Comparison of ENCODE assay signal across 8 mouse cellular contexts in the genomic region with DNA sequence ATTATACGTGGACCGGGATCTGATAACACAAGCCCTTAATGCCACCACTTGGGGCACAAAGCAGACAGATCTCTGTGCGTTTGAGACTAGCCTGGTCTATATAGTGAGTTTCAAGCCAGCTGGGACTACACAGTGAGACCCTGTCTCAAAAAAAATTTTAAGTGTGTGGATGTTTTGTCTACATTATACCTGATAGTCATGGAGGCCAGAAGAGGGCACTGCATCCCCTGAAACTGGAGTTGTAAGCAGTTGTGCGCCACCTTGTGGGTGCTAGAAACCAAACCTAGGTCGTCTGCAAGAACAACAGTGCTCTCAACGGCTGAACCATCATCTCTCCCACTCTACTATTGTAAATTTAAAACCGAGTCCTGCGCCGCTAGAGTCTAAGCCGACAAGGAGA. TPM values are rescaled to one million over a fixed set of nuclear protein-coding genes. Genes with fewer than 3 reads are reported as not detected.
DNase-seq lines count a peak whose midpoint lies in the region; ATAC-seq and TF ChIP-seq lines count a peak whose summit lies in the region.

No protein-coding gene starts in this region.

- no peaks in the 10 kb centered on the region for H3K36me3 ChIP-seq in forebrain, embryonic 14.5 days (ENCODE audit: control insufficient read depth, insufficient read depth, low read length)
- H3K36me3 ChIP-seq in hindbrain, embryonic 13.5 days = no peaks in the 10 kb centered on the region

- TF ChIP-seq POLR2A in cerebellum, adult 2 months (IDR thresholded peaks at IDR 0.05; ENCODE audit: borderline replicate concordance, insufficient read depth, low read length) = no peak

- ATAC-seq in forebrain, embryonic 14.5 days = peak; percentile 73
- ATAC-seq in hindbrain, embryonic 13.5 days (ENCODE audit: low FRiP score) = peak; percentile 79

- H3K4me3 ChIP-seq in cerebellum, adult 2 months (replicated peaks; ENCODE audit: insufficient read depth, low read depth, low read length) = no peak overlapping the region
- peak overlapping the region; percentile 61; the same call in 1 of the 2 replicates for H3K4me3 ChIP-seq in forebrain, embryonic 14.5 days (ENCODE audit: low read depth, low read length)
- peak overlapping the region; percentile 75; the same call in 1 of the 2 replicates for H3K4me3 ChIP-seq in hindbrain, embryonic 13.5 days

- no peak overlapping the region for H3K27ac ChIP-seq in cerebellum, adult 2 months (ENCODE audit: insufficient read depth, low read length)
- H3K27ac ChIP-seq in forebrain, embryonic 14.5 days (ENCODE audit: low read depth, low read length) = no peak overlapping the region
- H3K27ac ChIP-seq in hindbrain, embryonic 13.5 days = no peak overlapping the region

- TF ChIP-seq CTCF in cerebellum, adult 2 months (IDR thresholded peaks at IDR 0.05; ENCODE audit: borderline replicate concordance, insufficient read depth, low read depth, low read length) = peak; percentile 79

- no peaks in the 10 kb centered on the region; the same call in 1 of the 2 replicates for H3K4me1 ChIP-seq in cerebellum, adult 2 months (ENCODE audit: control insufficient read depth, insufficient read depth, low read length)
- 0 out of 2 replicates have a peak, but pooled peaks cover 5% of the 10 kb centered on the region for H3K4me1 ChIP-seq in forebrain, embryonic 14.5 days (ENCODE audit: control insufficient read depth, insufficient read depth, low read length)
- peaks cover 18% of the 10 kb centered on the region for H3K4me1 ChIP-seq in hindbrain, embryonic 13.5 days (replicated peaks)

- H3K9ac ChIP-seq in forebrain, embryonic 14.5 days (ENCODE audit: low read length) = no peak overlapping the region
- no peak overlapping the region for H3K9ac ChIP-seq in hindbrain, embryonic 13.5 days

- H3K27me3 ChIP-seq in cerebellum, adult 2 months (ENCODE audit: control insufficient read depth, insufficient read depth, low read length) = no peaks in the 10 kb centered on the region
- no peaks in the 10 kb centered on the region for H3K27me3 ChIP-seq in forebrain, embryonic 14.5 days (replicated peaks; ENCODE audit: control insufficient read depth, insufficient read depth, low read length)
- no peaks in the 10 kb centered on the region for H3K27me3 ChIP-seq in hindbrain, embryonic 13.5 days

- 32% methylated on average over 10 of the region's 10 CpGs for WGBS in cerebellum, adult 2 months
- WGBS in forebrain, embryonic 14.5 days = 32% methylated on average over 10 of the region's 10 CpGs
- 31% methylated on average over 10 of the region's 10 CpGs for WGBS in hindbrain, embryonic 13.5 days

- DNase-seq in R1 (ENCODE audit: low read depth, low spot score) = peak; percentile 97
- peak; percentile 73 to 75 for DNase-seq in cerebellum, adult 2 months
- peak; percentile 95 for DNase-seq in forebrain, embryonic 14.5 days (ENCODE audit: low spot score)
- peak; percentile 65 to 77 for DNase-seq in layer of hippocampus, postnatal 14 days (ENCODE audit: low spot score in 2 of 2)
- DNase-seq in lung, postnatal 4 days = peak; percentile 75 to 82
- DNase-seq in retina, postnatal 7 days (ENCODE audit: low read depth, low spot score) = peak; percentile 72
- peak; percentile 72 for DNase-seq in yolk sac, embryonic 10.5 days (ENCODE audit: low spot score)

- peak overlapping the region; percentile 93 for H3K4me2 ChIP-seq in forebrain, embryonic 14.5 days (ENCODE audit: low read length)
- peak overlapping the region; percentile 90 for H3K4me2 ChIP-seq in hindbrain, embryonic 13.5 days

- no peaks in the 10 kb centered on the region for H3K9me3 ChIP-seq in forebrain, embryonic 14.5 days (replicated peaks; ENCODE audit: control insufficient read depth, low read length)
- H3K9me3 ChIP-seq in hindbrain, embryonic 13.5 days = no peaks in the 10 kb centered on the region

RNA-seq across cellular contexts. Expression of a gene that starts 0.6 kb away (rescaled TPM):
- 30.5 and 32.5 TPM in 2 replicates for polyA plus RNA-seq in cerebellum, adult 2 months (2012; rRNA removed)
- 7.7 and 8.9 TPM in 2 replicates for polyA plus RNA-seq in forebrain, embryonic 14.5 days (2014; fragmentation: Nextera tagmentation; extraction: Ambion mirVana)
- 12.4 and 15.8 TPM in 2 replicates for polyA plus RNA-seq in hindbrain, embryonic 13.5 days (2015; fragmentation: Nextera tagmentation; extraction: Ambion mirVana)
- total RNA-seq in layer of hippocampus, postnatal 14 days (2021) = 10 to 100 TPM; 15.5 to 15.8 TPM

RNA-seq across cellular contexts. Expression of a gene that starts 9.3 kb away (rescaled TPM):
- polyA plus RNA-seq in cerebellum, adult 2 months (2012; rRNA removed) = 68.2 and 76.7 TPM in 2 replicates
- 26.7 and 35.9 TPM in 2 replicates for polyA plus RNA-seq in forebrain, embryonic 14.5 days (2014; fragmentation: Nextera tagmentation; extraction: Ambion mirVana)
- 46.4 and 50.3 TPM in 2 replicates for polyA plus RNA-seq in hindbrain, embryonic 13.5 days (2015; fragmentation: Nextera tagmentation; extraction: Ambion mirVana)
- 100 to 1,000 TPM in 1 of 2 experiments, 10 to 100 TPM in 1; 96.6 to 101 TPM for total RNA-seq in layer of hippocampus, postnatal 14 days (2021)
